Mouse (Mus musculus) MEL (cell line): ENCODE measurements around the gene 1110057P08Rik. TPM values are rescaled to one million over a fixed set of nuclear protein-coding genes. Genes with fewer than 3 reads are reported as not detected.

Source experiments
- DNase-seq: peaks from one replicate; pipeline ENCODE4 v3.0.0; 2011; ENCODE audit warnings: low read depth, low spot score
- H3K27ac ChIP-seq: 2 replicates; pipeline ENCODE4 v1.5.1; 2012; ENCODE audit warnings: low read depth, mild to moderate bottlenecking, control low read depth, low read length, moderate library complexity; ENCODE audit not compliant: control insufficient read depth
- H3K27me3 ChIP-seq, 2 experiments: fragments of 150-350 bp in 1 of 2; sonication (generic) in 1 of 2; 2 replicates each; pipeline ENCODE4 v1.6.1; 2012; ENCODE audit warnings: low read length in 2 of 2, mild to moderate bottlenecking in 2 of 2, improper control_type of control experiment in 1 of 2, moderate library complexity in 1 of 2; ENCODE audit not compliant: insufficient read depth in 2 of 2, control insufficient read depth in 1 of 2
- H3K36me3 ChIP-seq, 2 experiments: 2 replicates each; pipeline ENCODE4 v1.6.1; 2012 to 2014; ENCODE audit warnings: low read length in 2 of 2, improper control_type of control experiment in 1 of 2, inconsistent platforms in 1 of 2, mild to moderate bottlenecking in 1 of 2; ENCODE audit not compliant: insufficient read depth in 2 of 2, control insufficient read depth in 1 of 2
- H3K4me1 ChIP-seq, 2 experiments: fragments of 150-350 bp in 1 of 2; sonication (generic) in 1 of 2; 2 replicates each; pipeline ENCODE4 v1.6.1; 2012; ENCODE audit warnings: low read length in 2 of 2, improper control_type of control experiment in 1 of 2, mild to moderate bottlenecking in 1 of 2; ENCODE audit not compliant: insufficient read depth in 2 of 2, control insufficient read depth in 1 of 2
- H3K4me3 ChIP-seq, 2 experiments: fragments of 150-350 bp in 1 of 2; sonication (generic) in 1 of 2; 2 replicates each; pipeline ENCODE4 v1.5.1; 2012; ENCODE audit warnings: low read depth in 2 of 2, low read length in 2 of 2, mild to moderate bottlenecking in 2 of 2, moderate library complexity in 2 of 2, control low read depth in 1 of 2, improper control_type of control experiment in 1 of 2; ENCODE audit not compliant: control insufficient read depth in 1 of 2, insufficient read depth in 1 of 2
- H3K79me2 ChIP-seq: 2 replicates; pipeline ENCODE4 v1.6.1; 2012; ENCODE audit warnings: mild to moderate bottlenecking, low read length, moderate library complexity; ENCODE audit not compliant: control insufficient read depth, poor library complexity, insufficient read depth
- H3K9ac ChIP-seq: 2 replicates; pipeline ENCODE4 v1.6.1; 2012; ENCODE audit warnings: low read depth, mild to moderate bottlenecking, control low read depth, low read length, moderate library complexity; ENCODE audit not compliant: control insufficient read depth, poor library complexity, severe bottlenecking
- H3K9me3 ChIP-seq: fragments of 150-350 bp; sonication (generic); replicated peaks from 2 replicates; pipeline ENCODE4 v1.6.1; 2012; ENCODE audit warnings: mild to moderate bottlenecking, low read length, improper control_type of control experiment, moderate library complexity; ENCODE audit not compliant: insufficient read depth
- BHLHE40 ChIP-seq: IDR thresholded peaks from 2 replicates; pipeline ENCODE4 v1.6.1; 2012; ENCODE audit warnings: low read depth, mild to moderate bottlenecking, inconsistent platforms, low read length, improper control_type of control experiment, borderline replicate concordance
- CHD1 ChIP-seq: IDR thresholded peaks from 2 replicates; pipeline ENCODE4 v1.6.1; 2012; ENCODE audit warnings: low read depth, mild to moderate bottlenecking, inconsistent platforms, low read length, improper control_type of control experiment
- CHD2 ChIP-seq: IDR thresholded peaks from 2 replicates; pipeline ENCODE4 v1.6.1; 2011; ENCODE audit warnings: low read length, improper control_type of control experiment
- E2F4 ChIP-seq: IDR thresholded peaks from 2 replicates; pipeline ENCODE4 v1.6.1; 2011; ENCODE audit warnings: low read depth, low read length, improper control_type of control experiment, borderline replicate concordance
- ELF1 ChIP-seq: IDR thresholded peaks from 2 replicates; pipeline ENCODE4 v1.6.1; 2014; ENCODE audit warnings: low read depth, mild to moderate bottlenecking, inconsistent platforms, low read length, improper control_type of control experiment, moderate library complexity
- EP300 ChIP-seq, 2 experiments: IDR thresholded peaks; 2 replicates each; pipeline ENCODE4 v1.6.1; 2011; ENCODE audit warnings: improper control_type of control experiment in 2 of 2, low read length in 2 of 2, low read depth in 1 of 2, mild to moderate bottlenecking in 1 of 2
- ETS1 ChIP-seq: IDR thresholded peaks from 2 replicates; pipeline ENCODE4 v1.6.1; 2012; ENCODE audit warnings: low read depth, mild to moderate bottlenecking, inconsistent platforms, low read length, improper control_type of control experiment, moderate library complexity
- KAT2A ChIP-seq: conservative IDR thresholded peaks from 2 replicates; pipeline ENCODE4 v1.6.1; 2012; ENCODE audit warnings: low read depth, low read length, improper control_type of control experiment, inconsistent platforms
- MAFK ChIP-seq: IDR thresholded peaks from 2 replicates; pipeline ENCODE4 v1.6.1; 2011; ENCODE audit warnings: low read depth, mild to moderate bottlenecking, low read length, improper control_type of control experiment, borderline replicate concordance
- MAX ChIP-seq: IDR thresholded peaks from 2 replicates; pipeline ENCODE4 v1.6.1; 2011; ENCODE audit warnings: low read length, improper control_type of control experiment
- MAZ ChIP-seq: IDR thresholded peaks from 2 replicates; pipeline ENCODE4 v1.6.1; 2012; ENCODE audit warnings: low read depth, mild to moderate bottlenecking, inconsistent platforms, low read length, improper control_type of control experiment
- MXI1 ChIP-seq: IDR thresholded peaks from 2 replicates; pipeline ENCODE4 v1.6.1; 2011; ENCODE audit warnings: mild to moderate bottlenecking, low read depth, low read length, improper control_type of control experiment
- MYC ChIP-seq: IDR thresholded peaks from 2 replicates; pipeline ENCODE4 v1.6.1; 2011; ENCODE audit warnings: low read depth, mild to moderate bottlenecking, low read length, improper control_type of control experiment, moderate library complexity
- NRF1 ChIP-seq: IDR thresholded peaks from 2 replicates; pipeline ENCODE4 v1.6.1; 2014; ENCODE audit warnings: low read depth, mild to moderate bottlenecking, inconsistent platforms, low read length, improper control_type of control experiment, moderate library complexity; ENCODE audit not compliant: poor library complexity, insufficient read depth, severe bottlenecking
- POLR2AphosphoS2 ChIP-seq: IDR thresholded peaks from 2 replicates; pipeline ENCODE4 v1.6.1; 2011; ENCODE audit warnings: low read length, improper control_type of control experiment
- RAD21 ChIP-seq: IDR thresholded peaks from 2 replicates; pipeline ENCODE4 v1.6.1; 2011; ENCODE audit warnings: mild to moderate bottlenecking, low read depth, low read length, improper control_type of control experiment
- RCOR1 ChIP-seq: IDR thresholded peaks from 2 replicates; pipeline ENCODE4 v1.6.1; 2012; ENCODE audit warnings: low read depth, mild to moderate bottlenecking, inconsistent platforms, low read length, improper control_type of control experiment
- TAL1 ChIP-seq: IDR thresholded peaks from 2 replicates; pipeline ENCODE4 v1.6.1; 2012; ENCODE audit warnings: mild to moderate bottlenecking, inconsistent platforms, low read length, moderate library complexity, mixed read lengths
- TCF12 ChIP-seq: IDR thresholded peaks from 2 replicates; pipeline ENCODE4 v1.6.1; 2014; ENCODE audit warnings: low read depth, mild to moderate bottlenecking, inconsistent platforms, low read length, improper control_type of control experiment, moderate library complexity
- UBTF ChIP-seq: IDR thresholded peaks from 2 replicates; pipeline ENCODE4 v1.6.1; 2012; ENCODE audit warnings: low read depth, mild to moderate bottlenecking, inconsistent platforms, low read length, improper control_type of control experiment, moderate library complexity, borderline replicate concordance; ENCODE audit not compliant: insufficient read depth
- USF2 ChIP-seq, 2 experiments: IDR thresholded peaks; 2 replicates each; pipeline ENCODE4 v1.6.1; 2011 to 2012; ENCODE audit warnings: improper control_type of control experiment in 2 of 2, low read length in 2 of 2, borderline replicate concordance in 1 of 2, inconsistent platforms in 1 of 2, low read depth in 1 of 2, mild to moderate bottlenecking in 1 of 2; ENCODE audit not compliant: insufficient read depth in 1 of 2
- ZC3H11A ChIP-seq: IDR thresholded peaks from 2 replicates; pipeline ENCODE4 v1.6.1; 2012; ENCODE audit warnings: low read depth, mild to moderate bottlenecking, inconsistent platforms, low read length, improper control_type of control experiment
- ZKSCAN1 ChIP-seq: IDR thresholded peaks from 2 replicates; pipeline ENCODE4 v1.6.1; 2012; ENCODE audit warnings: low read depth, mild to moderate bottlenecking, inconsistent platforms, low read length, improper control_type of control experiment, moderate library complexity
- ZMIZ1 ChIP-seq: IDR thresholded peaks from 2 replicates; pipeline ENCODE4 v1.6.1; 2012; ENCODE audit warnings: low read depth, mild to moderate bottlenecking, inconsistent platforms, low read length, improper control_type of control experiment, moderate library complexity
- ZNF384 ChIP-seq: IDR thresholded peaks from 2 replicates; pipeline ENCODE4 v1.6.1; 2012; ENCODE audit warnings: low read depth, mild to moderate bottlenecking, inconsistent platforms, low read length, improper control_type of control experiment
- polyA plus RNA-seq, 2 experiments: library from polyadenylated mRNA; stranded (reverse) in 1 of 2; unstranded in 1 of 2; fragments of >175 nt in 1 of 2; fragments of >200 nt in 1 of 2; gene quantifications; 2 replicates each; pipeline versions ENCODE4 v1.2.1 to v1.2.4; 2012; ENCODE audit warnings: low replicate concordance in 2 of 2, low read depth in 1 of 2; ENCODE audit not compliant: insufficient read length in 2 of 2, insufficient read depth in 1 of 2, missing spikeins in 1 of 2
- total RNA-seq: library from RNA; depleted of rRNA; stranded (reverse); fragments of 300-350 nt; gene quantifications from 2 replicates; pipeline ENCODE4 v1.2.3, GENCODE M21; 2012; rRNA removed

The 1110057P08Rik gene
- total RNA-seq: not detected in 2 replicates
- polyA plus RNA-seq: not detected

DNA sequence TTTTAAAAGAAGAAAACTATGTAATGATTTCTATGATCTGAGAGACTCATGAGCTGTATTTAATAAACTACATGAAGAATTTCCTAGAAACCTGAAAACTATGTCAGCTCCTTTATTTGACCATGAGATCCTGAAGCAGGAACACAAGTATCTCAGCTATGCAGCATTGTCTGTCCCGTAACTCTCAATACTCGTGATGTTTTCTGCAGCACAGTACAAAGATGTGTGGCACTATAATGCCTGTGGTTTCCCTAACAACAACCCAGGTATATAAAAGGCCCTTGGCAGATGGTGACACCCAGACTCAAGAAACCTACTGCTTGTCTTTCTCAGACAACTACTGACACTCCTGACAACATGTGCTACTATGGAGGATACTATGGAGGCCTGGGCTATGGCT, at the start of gene 1110057P08Rik:
Gene 1110057P08Rik, plus strand, starts transcription at position 301 of the 400 bp plus-strand sequence.
- no peak for DNase-seq
- Histone ChIP-seq H3K9me3 (no peaks in the 10 kb centered on the region), H3K9ac (no peak within 1 kb of the TSS), H3K4me3 (no peak within 1 kb of the TSS), H3K27ac (no peak within 1 kb of the TSS), H3K4me1 (no peaks in the 10 kb centered on the region), H3K36me3 (no peaks in the 10 kb centered on the region), H3K27me3 (no peaks in the 10 kb centered on the region), H3K79me2 (no peaks in the 10 kb centered on the region)
- no peak for TF ChIP-seq MYC
- TF ChIP-seq E2F4: no peak
- TF ChIP-seq UBTF: no peak
- no peak for TF ChIP-seq TCF12
- TF ChIP-seq CHD2: no peak
- TF ChIP-seq RCOR1: no peak
- no peak for TF ChIP-seq KAT2A
- no peak for TF ChIP-seq NRF1
- TF ChIP-seq ZC3H11A: no peak
- no peak for TF ChIP-seq ELF1
- TF ChIP-seq MAX: no peak
- TF ChIP-seq MAFK: no peak
- no peak for TF ChIP-seq ZKSCAN1
- no peak for TF ChIP-seq MXI1
- TF ChIP-seq CHD1: no peak
- no peak for TF ChIP-seq USF2 (IDR thresholded peaks at IDR 0.05; ENCODE audit: borderline replicate concordance in 1 of 2, insufficient read depth in 1 of 2, low read depth in 1 of 2, low read length in 2 of 2)
- no peak for TF ChIP-seq BHLHE40

DNA sequence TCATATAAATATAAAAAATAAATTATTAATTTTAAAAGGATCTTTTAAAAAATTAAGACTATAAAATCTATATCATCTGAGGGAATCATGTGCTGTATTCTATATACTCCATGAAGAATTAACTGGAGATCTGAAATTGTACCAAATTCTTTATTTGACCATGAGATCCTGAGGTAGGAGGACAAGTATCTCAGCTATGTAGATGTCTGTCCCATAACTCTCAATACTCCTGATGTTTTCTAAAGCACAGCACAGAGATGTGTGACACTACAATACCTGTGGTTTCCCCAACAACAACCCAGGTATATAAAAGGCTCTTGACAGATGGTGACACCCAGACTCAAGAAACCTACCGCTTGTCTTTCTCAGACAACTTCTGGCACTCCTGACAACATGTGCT, 34.0 kb upstream of the 1110057P08Rik start, which contains the start of gene Gm6358:
Gene Gm6358, plus strand, starts transcription at position 301 of the 400 bp plus-strand sequence.
- H3K36me3 ChIP-seq: no peaks in the 10 kb centered on the region
- no peak within 1 kb of the TSS for H3K9ac ChIP-seq
- TF ChIP-seq MAZ: no peak
- no peak for TF ChIP-seq RAD21
- no peak for TF ChIP-seq ZNF384
- TF ChIP-seq MAFK: no peak
- no peak for TF ChIP-seq ETS1
- no peak for TF ChIP-seq POLR2AphosphoS2
- TF ChIP-seq ELF1: no peak
- TF ChIP-seq ZC3H11A: no peak
- TF ChIP-seq EP300 (IDR thresholded peaks at IDR 0.05; ENCODE audit: low read depth in 1 of 2, low read length in 2 of 2): no peak
- TF ChIP-seq TAL1: no peak
- TF ChIP-seq MXI1: no peak
- no peak for TF ChIP-seq BHLHE40
- TF ChIP-seq ZMIZ1: no peak
- TF ChIP-seq MAX: no peak
- H3K27me3 ChIP-seq: no peaks in the 10 kb centered on the region
- H3K27ac ChIP-seq: no peak within 1 kb of the TSS
- no peak for DNase-seq
- no peaks in the 10 kb centered on the region for H3K79me2 ChIP-seq
- no peak within 1 kb of the TSS for H3K4me3 ChIP-seq
- no peaks in the 10 kb centered on the region for H3K9me3 ChIP-seq
- no peaks in the 10 kb centered on the region for H3K4me1 ChIP-seq
